Mouse (Mus musculus) neural tube, embryonic 10.5 days (tissue): ENCODE results near the gene Olfr1232.

ENCODE experiments used
- DNase-seq: peaks from one replicate; pipeline ENCODE4 v3.0.0-alpha.2; 2017; ENCODE audit warnings: low spot score; ENCODE audit errors: extremely low spot score

Olfr1232 gene

DNA sequence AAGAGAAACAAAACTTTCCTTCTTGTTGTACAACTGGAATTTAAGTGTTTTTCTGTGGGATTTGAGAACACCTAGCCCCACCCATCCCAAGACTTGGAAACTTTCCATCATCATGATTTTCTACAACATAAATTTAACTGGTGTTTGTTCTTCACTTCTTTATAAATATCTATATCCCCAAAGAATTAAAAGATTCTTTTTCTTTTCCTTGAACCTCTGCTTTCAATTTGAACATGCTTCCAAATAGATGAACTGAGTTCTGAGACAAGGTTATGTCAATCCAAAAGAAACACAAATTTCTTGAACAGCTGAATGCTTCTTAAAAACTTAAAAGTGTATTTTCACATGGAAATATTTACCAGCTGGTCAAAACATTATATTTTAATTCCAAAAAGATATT is at the start of gene Olfr1232:
Gene Olfr1232, minus strand, starts transcription at position 101 of the 400 bp plus-strand sequence.
- DNase-seq = no peak

- no peak for DNase-seq
These were observed 35.3 kb upstream of the Olfr1232 start, which contains the start of gene Olfr1234 for GRCm38 (mm10) chr2:89364765-89365164. Olfr1234 (minus strand) TSS chr2:89364865.

GRCm38 (mm10) chr2:89342298-89342697 is 12.8 kb upstream of the Olfr1232 start, which contains the start of gene Olfr1233:
Olfr1233 (minus strand) TSS chr2:89342398.
- DNase-seq = no peak

- DNase-seq = no peak
These were observed 22.5 kb downstream of the Olfr1232 start, which contains the start of gene Olfr1231 for GRCm38 (mm10) chr2:89306974-89307373. Olfr1231 (minus strand) TSS chr2:89307074.

DNA sequence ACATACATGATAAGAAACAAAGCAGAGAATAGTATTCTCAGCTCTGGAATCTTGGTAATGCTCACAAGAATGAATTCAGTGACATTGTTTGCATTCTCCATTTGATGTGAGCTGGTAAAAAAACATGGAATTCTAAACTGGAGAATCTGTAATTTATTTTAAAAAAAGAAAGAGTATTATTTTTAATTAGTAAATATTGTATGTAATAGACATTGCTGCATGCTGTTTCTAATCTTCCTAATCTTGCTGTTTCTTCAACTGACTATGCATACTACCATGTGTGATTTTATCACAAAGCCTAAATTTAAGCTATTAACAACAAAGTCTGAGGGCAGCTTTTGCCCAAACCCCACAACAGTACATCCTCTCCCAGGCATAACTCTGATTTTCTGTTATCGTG is 32.3 kb downstream of the Olfr1232 start, which contains the start of gene Olfr1230:
Gene Olfr1230, minus strand, starts transcription at position 101 of the 400 bp plus-strand sequence.
- DNase-seq = no peak

- no peak for DNase-seq
These were observed 41.6 kb downstream of the Olfr1232 start, which contains the start of gene Olfr1229 for GRCm38 (mm10) chr2:89287914-89288313. Olfr1229 (minus strand) TSS chr2:89288014.
